In the genomic region with DNA sequence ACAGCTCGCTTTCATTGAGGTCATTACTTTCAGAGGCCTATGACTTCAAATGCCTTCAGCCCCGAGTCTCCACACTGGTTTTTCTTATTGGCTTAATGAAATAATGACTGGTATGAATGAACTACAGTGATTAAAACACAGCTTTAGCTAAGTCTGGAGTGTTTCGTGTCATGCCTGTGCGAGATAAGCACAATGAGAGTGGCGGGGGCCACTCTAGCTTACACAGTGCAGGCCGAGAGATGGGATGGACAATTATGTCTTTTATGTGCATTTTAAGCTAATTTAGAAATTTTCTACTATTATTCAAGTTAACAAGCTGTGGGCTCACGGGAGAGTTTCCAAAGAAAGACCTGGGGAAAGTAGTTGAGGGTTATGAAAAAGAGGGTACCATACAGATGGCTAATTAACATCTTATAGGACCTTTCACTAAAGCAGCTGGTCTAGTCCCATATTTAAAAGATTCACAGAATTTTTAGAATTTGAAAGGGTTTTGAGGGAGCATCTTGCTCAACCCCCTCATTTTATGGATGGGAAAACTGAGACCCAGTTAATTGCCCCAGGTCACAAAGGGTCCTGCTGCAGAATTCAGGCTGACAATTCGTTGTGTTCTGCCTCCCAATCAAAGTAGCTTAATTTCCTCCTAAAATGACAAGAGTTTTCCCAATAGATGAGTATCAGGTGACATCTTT, we compare ENCODE assay signal across 18 mouse cellular contexts.
DNase-seq lines count a peak whose midpoint lies in the region; ATAC-seq and TF ChIP-seq lines count a peak whose summit lies in the region.
"Had no signal": no experiment of that assay in that cellular context is flagged by ENCODE, and none has a peak within 500 bp of the region (broad histone marks: within the 10 kb centered on the region; RNA-seq: fewer than 3 reads in every experiment).

No protein-coding gene starts in this region.

- H3K4me2 ChIP-seq in forebrain, embryonic 11.5 days (ENCODE audit: low read depth, low read length, severe bottlenecking), result no peak overlapping the region
- H3K4me2 ChIP-seq in forebrain, postnatal 0 days (ENCODE audit: low read depth), result no peak overlapping the region
- H3K4me2 ChIP-seq in neural tube, embryonic 13.5 days, result no peak overlapping the region
- H3K4me2 ChIP-seq in forebrain, embryonic 14.5 days (ENCODE audit: low read length), result no peak overlapping the region
- no peak overlapping the region for H3K4me2 ChIP-seq in forebrain, embryonic 16.5 days (ENCODE audit: low read length)
- H3K4me2 ChIP-seq: embryonic facial prominence, embryonic 12.5 days had no signal

- TF ChIP-seq CTCF in forebrain, postnatal 0 days (IDR thresholded peaks at IDR 0.05; ENCODE audit: low read depth), result no peak

- H3K4me3 ChIP-seq in forebrain, embryonic 11.5 days (ENCODE audit: low read depth, low read length), result no peak overlapping the region
- no peak overlapping the region for H3K4me3 ChIP-seq in forebrain, postnatal 0 days (ENCODE audit: low read depth, low read length)
- H3K4me3 ChIP-seq in neural tube, embryonic 13.5 days, result no peak overlapping the region
- H3K4me3 ChIP-seq in forebrain, embryonic 14.5 days (ENCODE audit: low read depth, low read length), result no peak overlapping the region
- H3K4me3 ChIP-seq in forebrain, embryonic 16.5 days (replicated peaks; ENCODE audit: low read length), result no peak overlapping the region
- H3K4me3 ChIP-seq: embryonic facial prominence, embryonic 10.5 days; embryonic facial prominence, embryonic 12.5 days had no signal

- H3K9me3 ChIP-seq in forebrain, embryonic 11.5 days (ENCODE audit: control insufficient read depth, low read length), result no peaks in the 10 kb centered on the region
- H3K9me3 ChIP-seq in forebrain, postnatal 0 days (ENCODE audit: low read length), result no peaks in the 10 kb centered on the region
- H3K9me3 ChIP-seq in neural tube, embryonic 13.5 days, result no peaks in the 10 kb centered on the region
- no peaks in the 10 kb centered on the region for H3K9me3 ChIP-seq in forebrain, embryonic 14.5 days (replicated peaks; ENCODE audit: control insufficient read depth, low read length)
- no peaks in the 10 kb centered on the region for H3K9me3 ChIP-seq in forebrain, embryonic 16.5 days (ENCODE audit: control insufficient read depth, low read length)
- H3K9me3 ChIP-seq: embryonic facial prominence, embryonic 10.5 days; embryonic facial prominence, embryonic 12.5 days; G1E had no signal

- no peaks in the 10 kb centered on the region for H3K36me3 ChIP-seq in forebrain, embryonic 11.5 days (ENCODE audit: control insufficient read depth, insufficient read depth, low read length)
- no peaks in the 10 kb centered on the region for H3K36me3 ChIP-seq in forebrain, postnatal 0 days (ENCODE audit: insufficient read depth)
- H3K36me3 ChIP-seq in neural tube, embryonic 13.5 days, result no peaks in the 10 kb centered on the region
- no peaks in the 10 kb centered on the region for H3K36me3 ChIP-seq in forebrain, embryonic 14.5 days (ENCODE audit: control insufficient read depth, insufficient read depth, low read length)
- no peaks in the 10 kb centered on the region for H3K36me3 ChIP-seq in forebrain, embryonic 16.5 days (ENCODE audit: control insufficient read depth, insufficient read depth)
- H3K36me3 ChIP-seq: embryonic facial prominence, embryonic 12.5 days had no signal

- WGBS in forebrain, embryonic 11.5 days, result 43% methylated on average over 8 of the region's 8 CpGs
- 44% methylated on average over 8 of the region's 8 CpGs for WGBS in forebrain, postnatal 0 days
- WGBS in neural tube, embryonic 13.5 days, result 69% methylated on average over 8 of the region's 8 CpGs
- 34% methylated on average over 8 of the region's 8 CpGs for WGBS in forebrain, embryonic 14.5 days
- 34% methylated on average over 8 of the region's 8 CpGs for WGBS in forebrain, embryonic 16.5 days

- ATAC-seq in forebrain, embryonic 11.5 days (replicated peaks; ENCODE audit: low FRiP score), result peak; percentile 81
- no peak for ATAC-seq in forebrain, postnatal 0 days
- ATAC-seq in neural tube, embryonic 13.5 days (ENCODE audit: low read depth), result peak; percentile 61
- peak; percentile 75 for ATAC-seq in forebrain, embryonic 14.5 days
- peak; percentile 45 for ATAC-seq in forebrain, embryonic 16.5 days
- ATAC-seq: activated CD4-positive, CD25-positive, alpha-beta regulatory T cell, adult 4 months; CD4-positive, CD25-positive, alpha-beta regulatory T cell, adult 4 months; Patski had no signal

- H3K27ac ChIP-seq in forebrain, embryonic 11.5 days (ENCODE audit: low read depth, low read length), result no peak overlapping the region
- no peak overlapping the region for H3K27ac ChIP-seq in forebrain, postnatal 0 days (ENCODE audit: low read depth, low read length)
- H3K27ac ChIP-seq in neural tube, embryonic 13.5 days (replicated peaks), result no peak overlapping the region
- H3K27ac ChIP-seq in forebrain, embryonic 14.5 days (ENCODE audit: low read depth, low read length), result peak overlapping the region; percentile 14; the same call in 1 of the 2 replicates
- H3K27ac ChIP-seq in forebrain, embryonic 16.5 days (ENCODE audit: low read length), result peak overlapping the region; percentile 37; the same call in 1 of the 2 replicates
- H3K27ac ChIP-seq: embryonic facial prominence, embryonic 10.5 days; embryonic facial prominence, embryonic 12.5 days had no signal

- no peaks in the 10 kb centered on the region for H3K27me3 ChIP-seq in forebrain, embryonic 11.5 days (ENCODE audit: control insufficient read depth, insufficient read depth, low read length)
- H3K27me3 ChIP-seq in forebrain, postnatal 0 days (ENCODE audit: insufficient read depth, low read length), result no peaks in the 10 kb centered on the region
- H3K27me3 ChIP-seq in neural tube, embryonic 13.5 days, result no peaks in the 10 kb centered on the region
- no peaks in the 10 kb centered on the region for H3K27me3 ChIP-seq in forebrain, embryonic 14.5 days (replicated peaks; ENCODE audit: control insufficient read depth, insufficient read depth, low read length)
- H3K27me3 ChIP-seq in forebrain, embryonic 16.5 days (replicated peaks; ENCODE audit: control insufficient read depth, insufficient read depth, low read length), result no peaks in the 10 kb centered on the region
- H3K27me3 ChIP-seq: CH12.LX; embryonic facial prominence, embryonic 12.5 days had no signal

- H3K9ac ChIP-seq in forebrain, embryonic 11.5 days (ENCODE audit: low read length), result no peak overlapping the region
- no peak overlapping the region for H3K9ac ChIP-seq in forebrain, postnatal 0 days
- no peak overlapping the region for H3K9ac ChIP-seq in neural tube, embryonic 13.5 days
- H3K9ac ChIP-seq in forebrain, embryonic 14.5 days (ENCODE audit: low read length), result no peak overlapping the region
- H3K9ac ChIP-seq in forebrain, embryonic 16.5 days (replicated peaks; ENCODE audit: low read depth, low read length), result no peak overlapping the region
- H3K9ac ChIP-seq: embryonic facial prominence, embryonic 12.5 days had no signal

- DNase-seq in forebrain, embryonic 11.5 days (ENCODE audit: low spot score), result no peak
- DNase-seq in forebrain, postnatal 0 days, result no peak
- no peak for DNase-seq in neural tube, embryonic 10.5 days (ENCODE audit: extremely low spot score, low spot score)
- peak; percentile 58 for DNase-seq in forebrain, embryonic 14.5 days (ENCODE audit: low spot score)
- DNase-seq in kidney, postnatal 10 days, result no peak
- no peak for DNase-seq in adrenal gland, adult 8-10 months
- DNase-seq: B cell, adult 2 months; cerebellum, adult 11-12 months; cerebellum, adult 9-10 months had no signal

- no peaks in the 10 kb centered on the region for H3K4me1 ChIP-seq in forebrain, embryonic 11.5 days (replicated peaks; ENCODE audit: control insufficient read depth, insufficient read depth, low read length)
- H3K4me1 ChIP-seq in forebrain, postnatal 0 days (ENCODE audit: insufficient read depth), result no peaks in the 10 kb centered on the region
- H3K4me1 ChIP-seq in neural tube, embryonic 13.5 days (replicated peaks), result no peaks in the 10 kb centered on the region
- H3K4me1 ChIP-seq in forebrain, embryonic 14.5 days (ENCODE audit: control insufficient read depth, insufficient read depth, low read length), result no peaks in the 10 kb centered on the region
- peaks cover 2% of the 10 kb centered on the region; the same call in 1 of the 2 replicates for H3K4me1 ChIP-seq in forebrain, embryonic 16.5 days (replicated peaks; ENCODE audit: control insufficient read depth, insufficient read depth, low read length)
- H3K4me1 ChIP-seq: embryonic facial prominence, embryonic 10.5 days; embryonic facial prominence, embryonic 12.5 days had no signal

Comparison
In these comparisons a context has a peak if more than half of its experiments do, and no peak if none do; other contexts are left out.
1. H3K27ac ChIP-seq: peak in forebrain, embryonic 14.5 days (single experiment) and forebrain, embryonic 16.5 days (single experiment); none in forebrain, embryonic 11.5 days (single experiment), forebrain, postnatal 0 days (single experiment) and neural tube, embryonic 13.5 days (single experiment).